Mouse (Mus musculus) common myeloid progenitor, adult 5-6 weeks (primary cell): Measurements from ENCODE around the gene 9030025P20Rik. TPM values are rescaled to one million over a fixed set of nuclear protein-coding genes. Genes with fewer than 3 reads are reported as not detected.
"Not testable (repeated sequence)": the region's sequence is repeated elsewhere in the genome, so short reads cannot be mapped to it uniquely, and the experiment has no call there.

Experiments used
- ATAC-seq: replicated peaks from 2 replicates; pipeline ENCODE4 v1.8.0; 2016; ENCODE audit warnings: low read depth, mild to moderate bottlenecking, moderate TSS enrichment, inconsistent platforms; ENCODE audit not compliant: poor library complexity, severe bottlenecking
- total RNA-seq: library from RNA; stranded (forward); fragments of 200-1000, 187-1606 nt; gene quantifications from 2 replicates; pipeline ENCODE4 v1.2.3, GENCODE M21; 2017

The 9030025P20Rik gene
- total RNA-seq, 1 experiment from 2014 or later = 8.2 TPM

- ATAC-seq = peak; percentile 76
Observed at GRCm38 (mm10) chr17:14977718-14978361, 428 bp upstream of the 9030025P20Rik start.

- ATAC-seq = peak; percentile 53
Observed at GRCm38 (mm10) chr17:14990116-14990702, 11.9 kb downstream of the 9030025P20Rik start.

- 0 out of 2 replicates have a peak, but pooled peaks have one; percentile 2 for ATAC-seq
Observed at GRCm38 (mm10) chr17:14992522-14993138, 14.4 kb downstream of the 9030025P20Rik start.

- ATAC-seq = peak; percentile 66
Observed at GRCm38 (mm10) chr17:14993139-14993832, 15.0 kb downstream of the 9030025P20Rik start.

GRCm38 (mm10) chr17:14994140-14994539 lies 15.9 kb downstream of the 9030025P20Rik start:
- ATAC-seq = not testable (repeated sequence)

- peak; percentile 61 for ATAC-seq
Observed at GRCm38 (mm10) chr17:15000047-15000446, 21.8 kb downstream of the 9030025P20Rik start.

- peak; percentile 74 for ATAC-seq
Observed at GRCm38 (mm10) chr17:15009088-15009487, 30.8 kb downstream of the 9030025P20Rik start.

GRCm38 (mm10) chr17:15009706-15010413 lies 31.6 kb downstream of the 9030025P20Rik start, which contains the start of gene Gm3435:
Gene Gm3435, plus strand, starts transcription at chr17:15010176.
- ATAC-seq = peak; percentile 93

GRCm38 (mm10) chr17:15021503-15022220 lies 43.4 kb downstream of the 9030025P20Rik start:
- ATAC-seq = peak; percentile 49

GRCm38 (mm10) chr17:15023878-15024492 lies 45.7 kb downstream of the 9030025P20Rik start:
- ATAC-seq = not testable (repeated sequence)

- peak; percentile 64 for ATAC-seq
Observed at GRCm38 (mm10) chr17:15024502-15025193, 46.4 kb downstream of the 9030025P20Rik start.

- ATAC-seq = not testable (repeated sequence)
Observed at GRCm38 (mm10) chr17:15025513-15025912, 47.2 kb downstream of the 9030025P20Rik start.

GRCm38 (mm10) chr17:15031414-15031813 lies 53.1 kb downstream of the 9030025P20Rik start:
- ATAC-seq = peak; percentile 64

GRCm38 (mm10) chr17:15040455-15040854 lies 62.2 kb downstream of the 9030025P20Rik start:
- peak; percentile 74 for ATAC-seq
